Mouse (Mus musculus) splenic B cell, adult 2 months (primary cell): Measurements from ENCODE around the gene Atp5b.
A peak's percentile ranks its signal among the peaks of the same experiment; 100 is the strongest.

Experiments used
- DNase-seq: peaks from one replicate; pipeline ENCODE4 v3.0.0-alpha.2; 2011; ENCODE audit warnings: low read depth, low spot score
- H3K27me3 ChIP-seq: 2 replicates; pipeline ENCODE4 v1.6.1; 2012; ENCODE audit warnings: mild to moderate bottlenecking, low read length, moderate library complexity, mixed read lengths; ENCODE audit not compliant: control insufficient read depth, poor library complexity, insufficient read depth, severe bottlenecking
- H3K36me3 ChIP-seq: 2 replicates; pipeline ENCODE4 v1.6.1; 2012; ENCODE audit warnings: mild to moderate bottlenecking, low read length, moderate library complexity, mixed read lengths; ENCODE audit not compliant: control insufficient read depth, poor library complexity, insufficient read depth, severe bottlenecking

Atp5b gene

GRCm38 (mm10) chr10:128110103-128110761 is 27.2 kb downstream of the Atp5b start:
- no peak for DNase-seq
- peaks cover 23% of the 10 kb centered on the region for H3K36me3 ChIP-seq

GRCm38 (mm10) chr10:128111227-128111626 is 28.2 kb downstream of the Atp5b start:
- H3K36me3 ChIP-seq, result peaks cover 23% of the 10 kb centered on the region
- no peaks in the 10 kb centered on the region for H3K27me3 ChIP-seq
- no peak for DNase-seq

More at GRCm38 (mm10) chr10:128110103-128110761, 27.2 kb downstream of the Atp5b start:
- H3K27me3 ChIP-seq, result no peaks in the 10 kb centered on the region

GRCm38 (mm10) chr10:128123833-128124232 is 40.8 kb downstream of the Atp5b start:
- Histone ChIP-seq H3K36me3 (peaks cover 28% of the 10 kb centered on the region), H3K27me3 (no peaks in the 10 kb centered on the region)
- DNase-seq, result no peak

GRCm38 (mm10) chr10:128124831-128125230 is 41.8 kb downstream of the Atp5b start:
- no peak for DNase-seq

GRCm38 (mm10) chr10:128125951-128126350 is 42.9 kb downstream of the Atp5b start:
- no peak for DNase-seq
- H3K27me3 ChIP-seq, result no peaks in the 10 kb centered on the region
- peaks cover 24% of the 10 kb centered on the region for H3K36me3 ChIP-seq

More at GRCm38 (mm10) chr10:128124831-128125230, 41.8 kb downstream of the Atp5b start:
- H3K27me3 ChIP-seq, result no peaks in the 10 kb centered on the region
- peaks cover 28% of the 10 kb centered on the region for H3K36me3 ChIP-seq

GRCm38 (mm10) chr10:128127497-128127896 is 44.4 kb downstream of the Atp5b start:
- H3K36me3 ChIP-seq, result peaks cover 22% of the 10 kb centered on the region
- H3K27me3 ChIP-seq, result no peaks in the 10 kb centered on the region
- DNase-seq, result no peak

- Histone ChIP-seq H3K27me3 (no peaks in the 10 kb centered on the region), H3K36me3 (peaks cover 19% of the 10 kb centered on the region)
- no peak for DNase-seq
Observed at GRCm38 (mm10) chr10:128128143-128128542, 45.1 kb downstream of the Atp5b start.

- peaks cover 3% of the 10 kb centered on the region for H3K36me3 ChIP-seq
- peak; percentile 14 for DNase-seq
- H3K27me3 ChIP-seq, result no peaks in the 10 kb centered on the region
Observed at GRCm38 (mm10) chr10:128131297-128131696, 48.2 kb downstream of the Atp5b start.

- no peak for DNase-seq
- no peaks in the 10 kb centered on the region for H3K27me3 ChIP-seq
- peaks cover 2% of the 10 kb centered on the region; the same call in 1 of the 2 replicates for H3K36me3 ChIP-seq
Observed at GRCm38 (mm10) chr10:128131812-128132211, 48.7 kb downstream of the Atp5b start.

- no peaks in the 10 kb centered on the region; the same call in 1 of the 2 replicates for H3K36me3 ChIP-seq
- H3K27me3 ChIP-seq, result no peaks in the 10 kb centered on the region
- no peak for DNase-seq
Observed at GRCm38 (mm10) chr10:128133650-128134332, 50.7 kb downstream of the Atp5b start.

- Histone ChIP-seq H3K36me3 (no peaks in the 10 kb centered on the region), H3K27me3 (no peaks in the 10 kb centered on the region)
- DNase-seq, result no peak
Observed at GRCm38 (mm10) chr10:128135374-128135773, 52.3 kb downstream of the Atp5b start.
